Mouse (Mus musculus): ENCODE measurements around the gene Olfr1471. TPM values are rescaled to one million over a fixed set of nuclear protein-coding genes. Genes with fewer than 3 reads are reported as not detected.

The Olfr1471 gene
- polyA plus RNA-seq (2014; fragmentation: Illumina TruSeq; extraction: RNeasy Lipid Tissue Mini Kit (QIAGEN cat#74804); ENCODE audit: low read depth, low replicate concordance) = not detected

DNA sequence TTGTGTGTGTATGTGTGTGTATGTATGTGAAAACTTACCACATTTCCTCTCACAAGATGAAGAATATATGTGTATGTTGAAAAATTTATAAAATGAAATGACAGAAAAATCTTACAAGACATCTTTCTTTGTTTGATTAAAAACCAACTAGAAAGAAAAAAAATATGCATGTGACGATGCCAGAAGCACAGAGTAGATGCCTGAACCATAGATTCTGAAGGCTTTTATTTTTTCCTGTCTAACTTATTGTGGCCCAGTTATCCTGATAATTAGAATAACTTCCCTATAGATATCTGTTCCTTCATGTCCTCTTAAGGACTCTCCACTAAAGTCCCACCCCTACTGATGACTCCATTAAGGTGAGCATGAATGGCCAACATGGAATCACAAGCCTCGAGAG lies at the start of gene Olfr1471:
Gene Olfr1471 (plus strand): TSS at position 301 of the 400 bp plus-strand sequence.

DNA sequence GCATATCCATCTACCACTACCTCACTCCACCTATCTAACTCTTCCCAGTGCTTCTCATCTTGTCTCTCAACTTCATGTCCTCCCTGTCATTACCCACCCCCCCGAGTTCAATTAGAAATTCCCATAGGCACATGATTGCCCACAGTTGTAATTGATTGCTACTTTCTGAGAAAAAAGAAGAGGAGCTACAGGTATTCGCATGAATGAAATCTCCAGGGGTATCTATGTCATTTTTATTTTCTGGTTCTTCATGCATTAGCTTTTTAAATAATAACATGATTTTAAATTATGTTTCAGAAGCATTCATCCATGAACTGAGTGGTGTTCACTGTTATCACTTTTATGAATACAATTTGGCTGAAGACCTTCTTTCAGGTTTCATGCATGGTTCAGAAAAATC lies 35.7 kb upstream of the Olfr1471 start, which contains the start of gene Olfr1469:
Gene Olfr1469 (plus strand): TSS at position 301 of the 400 bp plus-strand sequence.

DNA sequence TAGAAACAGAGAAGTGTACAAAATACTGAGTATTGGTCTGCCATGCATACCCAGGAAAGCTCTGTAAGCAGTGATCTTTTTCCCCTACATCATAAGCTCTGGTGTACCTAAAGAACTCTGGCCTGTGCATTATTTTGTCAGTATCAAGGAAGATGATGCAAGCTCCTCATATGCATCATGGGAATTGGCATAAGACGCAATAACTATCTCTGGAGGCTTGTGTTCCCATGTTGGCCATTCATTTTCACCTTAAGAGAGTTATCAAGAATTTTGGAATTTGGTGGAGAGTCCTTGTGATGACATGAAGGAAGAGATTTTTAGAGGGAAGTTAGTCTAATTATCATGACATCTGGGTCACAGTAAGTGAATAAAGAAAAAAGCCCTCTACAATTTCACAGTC lies 12.8 kb downstream of the Olfr1471 start, which contains the start of gene Olfr1472:
Gene Olfr1472 (minus strand): TSS at position 101 of the 400 bp plus-strand sequence.

DNA sequence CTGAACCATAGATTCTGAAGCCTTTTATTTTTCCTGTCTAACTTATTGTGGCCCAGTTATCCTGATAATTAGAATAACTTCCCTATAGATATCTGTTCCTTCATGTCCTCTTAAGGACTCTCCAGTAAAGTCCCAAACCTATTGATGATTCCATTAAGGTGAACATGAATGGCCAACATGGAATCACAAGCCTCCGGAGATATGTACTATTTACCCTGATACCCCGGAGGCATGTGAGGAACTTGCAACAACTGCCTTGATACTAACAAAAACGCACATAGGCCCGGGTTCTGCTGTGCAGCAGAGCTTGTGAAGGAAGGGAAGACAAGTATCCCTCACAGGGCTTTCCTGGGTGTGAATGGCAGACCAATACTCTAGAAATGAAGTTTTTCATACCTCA lies 26.1 kb downstream of the Olfr1471 start, which contains the start of gene Olfr1474:
Gene Olfr1474 (plus strand): TSS at position 301 of the 400 bp plus-strand sequence.

DNA sequence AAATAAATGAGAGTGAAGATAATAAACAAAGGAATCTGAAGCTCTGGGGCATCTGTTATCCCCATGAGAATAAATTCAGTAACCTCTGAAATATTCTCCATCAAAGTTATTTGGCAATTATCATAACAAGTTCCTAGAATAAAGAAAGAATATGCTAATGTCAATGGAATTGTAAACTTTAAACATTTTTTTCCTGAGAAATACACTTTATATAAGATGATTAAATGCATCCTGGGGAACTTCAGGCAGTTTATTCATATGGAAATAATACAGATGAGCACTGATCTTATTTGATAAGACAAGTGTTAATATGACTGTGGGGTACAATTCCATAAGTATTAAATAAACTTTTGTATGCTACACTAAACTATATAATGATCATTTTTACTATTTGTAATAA lies 36.9 kb downstream of the Olfr1471 start, which contains the start of gene Olfr1475:
Gene Olfr1475 (minus strand): TSS at position 101 of the 400 bp plus-strand sequence.

DNA sequence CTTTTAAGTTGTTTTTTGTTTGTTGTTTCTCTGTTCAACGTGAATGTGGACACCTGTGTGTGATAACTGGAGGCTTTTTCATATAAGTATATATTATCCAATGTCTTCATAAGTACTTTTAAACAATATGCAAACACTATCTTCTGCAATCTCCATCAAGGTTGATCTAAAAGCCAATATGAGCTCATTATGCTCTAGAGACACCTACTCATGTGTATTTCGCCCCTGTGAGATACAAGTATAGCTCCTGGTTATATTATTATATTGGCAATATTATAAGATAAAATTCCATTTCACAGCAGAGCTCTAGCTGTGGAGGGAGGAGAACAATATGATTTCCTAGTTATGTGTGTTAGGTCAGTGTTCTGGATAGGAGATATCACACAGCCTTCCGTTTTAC lies 57.0 kb downstream of the Olfr1471 start, which contains the start of gene Olfr1477:
Gene Olfr1477 (plus strand): TSS at position 301 of the 400 bp plus-strand sequence.

Other genes starting within 250 kb of the Olfr1471 start
- not detected for gene Olfr1463, start 212.1 kb upstream of the Olfr1471 start, polyA plus RNA-seq (2014; fragmentation: Illumina TruSeq; extraction: RNeasy Lipid Tissue Mini Kit (QIAGEN cat#74804); ENCODE audit: low read depth, low replicate concordance)
- gene Olfr1465, start 127.9 kb upstream of the Olfr1471 start, polyA plus RNA-seq (2014; fragmentation: Illumina TruSeq; extraction: RNeasy Lipid Tissue Mini Kit (QIAGEN cat#74804); ENCODE audit: low read depth, low replicate concordance) = not detected
- not detected for gene Olfr1466, start 104.5 kb upstream of the Olfr1471 start, polyA plus RNA-seq (2014; fragmentation: Illumina TruSeq; extraction: RNeasy Lipid Tissue Mini Kit (QIAGEN cat#74804); ENCODE audit: low read depth, low replicate concordance)
- gene Olfr1467, start 81.2 kb upstream of the Olfr1471 start, polyA plus RNA-seq (2014; fragmentation: Illumina TruSeq; extraction: RNeasy Lipid Tissue Mini Kit (QIAGEN cat#74804); ENCODE audit: low read depth, low replicate concordance) = not detected
- not detected for gene Olfr1469, start 35.6 kb upstream of the Olfr1471 start, polyA plus RNA-seq (2014; fragmentation: Illumina TruSeq; extraction: RNeasy Lipid Tissue Mini Kit (QIAGEN cat#74804); ENCODE audit: low read depth, low replicate concordance)
- not detected for gene Olfr1472, start 12.7 kb downstream of the Olfr1471 start, polyA plus RNA-seq (2014; fragmentation: Illumina TruSeq; extraction: RNeasy Lipid Tissue Mini Kit (QIAGEN cat#74804); ENCODE audit: low read depth, low replicate concordance)
- not detected for gene Olfr1474, start 26.2 kb downstream of the Olfr1471 start, polyA plus RNA-seq (2014; fragmentation: Illumina TruSeq; extraction: RNeasy Lipid Tissue Mini Kit (QIAGEN cat#74804); ENCODE audit: low read depth, low replicate concordance)
- gene Olfr1475, start 36.8 kb downstream of the Olfr1471 start, polyA plus RNA-seq (2014; fragmentation: Illumina TruSeq; extraction: RNeasy Lipid Tissue Mini Kit (QIAGEN cat#74804); ENCODE audit: low read depth, low replicate concordance) = not detected
- not detected for gene Olfr1477, start 57.1 kb downstream of the Olfr1471 start, polyA plus RNA-seq (2014; fragmentation: Illumina TruSeq; extraction: RNeasy Lipid Tissue Mini Kit (QIAGEN cat#74804); ENCODE audit: low read depth, low replicate concordance)
- not detected for gene Olfr1480, start 84.5 kb downstream of the Olfr1471 start, polyA plus RNA-seq (2014; fragmentation: Illumina TruSeq; extraction: RNeasy Lipid Tissue Mini Kit (QIAGEN cat#74804); ENCODE audit: low read depth, low replicate concordance)
- not detected for gene Olfr1484, start 140.1 kb downstream of the Olfr1471 start, polyA plus RNA-seq (2014; fragmentation: Illumina TruSeq; extraction: RNeasy Lipid Tissue Mini Kit (QIAGEN cat#74804); ENCODE audit: low read depth, low replicate concordance)
- not detected for gene Olfr1487, start 174.0 kb downstream of the Olfr1471 start, polyA plus RNA-seq (2014; fragmentation: Illumina TruSeq; extraction: RNeasy Lipid Tissue Mini Kit (QIAGEN cat#74804); ENCODE audit: low read depth, low replicate concordance)
- not detected for gene Olfr1489, start 188.2 kb downstream of the Olfr1471 start, polyA plus RNA-seq (2014; fragmentation: Illumina TruSeq; extraction: RNeasy Lipid Tissue Mini Kit (QIAGEN cat#74804); ENCODE audit: low read depth, low replicate concordance)
- not detected for gene Olfr1490, start 207.7 kb downstream of the Olfr1471 start, polyA plus RNA-seq (2014; fragmentation: Illumina TruSeq; extraction: RNeasy Lipid Tissue Mini Kit (QIAGEN cat#74804); ENCODE audit: low read depth, low replicate concordance)

Measured in liver, adult 10 weeks (tissue).